ENCODE assay signal across 10 mouse cellular contexts in the genomic region with DNA sequence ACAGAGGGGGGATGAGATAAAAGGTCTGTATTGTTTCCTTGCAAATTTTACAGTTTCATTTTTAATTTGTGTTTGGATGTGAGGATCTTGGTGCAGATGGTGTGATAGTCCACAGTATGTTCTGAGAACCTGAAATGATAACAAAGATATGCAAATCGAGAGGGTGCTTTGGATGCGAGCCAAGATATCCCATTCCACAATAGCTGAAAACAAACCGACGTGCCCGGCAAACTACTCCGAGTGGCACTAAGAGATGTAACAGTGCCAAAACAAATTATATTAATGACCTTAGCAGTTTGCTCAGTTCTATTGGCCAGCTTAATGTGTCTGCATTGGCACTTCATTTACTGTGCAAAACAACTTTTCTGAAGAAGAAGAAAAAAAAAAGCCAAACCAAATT.
DNase-seq lines count a peak whose midpoint lies in the region; ATAC-seq and TF ChIP-seq lines count a peak whose summit lies in the region.
"Had no signal": no experiment of that assay in that cellular context is flagged by ENCODE, and none has a peak within 500 bp of the region (broad histone marks: within the 10 kb centered on the region; RNA-seq: fewer than 3 reads in every experiment).

No protein-coding gene starts in this region.

- H3K4me2 ChIP-seq in heart, embryonic 15.5 days: 0 out of 2 replicates have a peak overlapping the region, but pooled peaks have one; percentile 1
- no peak overlapping the region for H3K4me2 ChIP-seq in heart, embryonic 12.5 days
- no peak overlapping the region for H3K4me2 ChIP-seq in midbrain, embryonic 13.5 days (replicated peaks)

- 28% methylated on average over 6 of the region's 6 CpGs for WGBS in heart, embryonic 15.5 days
- WGBS in heart, embryonic 12.5 days: 45% methylated on average over 6 of the region's 6 CpGs
- 13% methylated on average over 6 of the region's 6 CpGs for WGBS in midbrain, embryonic 13.5 days
- WGBS in thymus, adult 2 months: 85% methylated on average over 6 of the region's 6 CpGs

- H3K27me3 ChIP-seq in heart, embryonic 15.5 days: no peaks in the 10 kb centered on the region
- H3K27me3 ChIP-seq in heart, embryonic 12.5 days (replicated peaks): no peaks in the 10 kb centered on the region
- H3K27me3 ChIP-seq in midbrain, embryonic 13.5 days: no peaks in the 10 kb centered on the region
- H3K27me3 ChIP-seq in thymus, adult 2 months (ENCODE audit: control insufficient read depth, insufficient read depth, low read length): no peaks in the 10 kb centered on the region

- no peak overlapping the region for H3K27ac ChIP-seq in heart, embryonic 15.5 days
- no peak overlapping the region for H3K27ac ChIP-seq in heart, embryonic 12.5 days (ENCODE audit: poor library complexity, severe bottlenecking)
- no peak overlapping the region for H3K27ac ChIP-seq in midbrain, embryonic 13.5 days
- H3K27ac ChIP-seq in thymus, adult 2 months (ENCODE audit: control insufficient read depth, insufficient read depth, low read length): no peak overlapping the region
- H3K27ac ChIP-seq: macrophage had no signal

- H3K4me1 ChIP-seq in heart, embryonic 15.5 days (replicated peaks): peaks cover 8% of the 10 kb centered on the region; the same call in 1 of the 2 replicates
- H3K4me1 ChIP-seq in heart, embryonic 12.5 days (replicated peaks): 0 out of 2 replicates have a peak, but pooled peaks cover 3% of the 10 kb centered on the region
- peaks cover 33% of the 10 kb centered on the region for H3K4me1 ChIP-seq in midbrain, embryonic 13.5 days (replicated peaks)
- no peaks in the 10 kb centered on the region for H3K4me1 ChIP-seq in thymus, adult 2 months (replicated peaks; ENCODE audit: control insufficient read depth, insufficient read depth, low read length)

- no peak for ATAC-seq in heart, embryonic 15.5 days (replicated peaks; ENCODE audit: insufficient number of reproducible peaks, insufficient read depth, low FRiP score, low read depth)
- no peak for ATAC-seq in heart, embryonic 12.5 days (ENCODE audit: insufficient number of reproducible peaks, low FRiP score)
- peak; percentile 43 for ATAC-seq in midbrain, embryonic 13.5 days
- ATAC-seq: inflammation-experienced regulatory T-cells, adult 6 months had no signal

- no peak overlapping the region for H3K9ac ChIP-seq in heart, embryonic 15.5 days
- no peak overlapping the region for H3K9ac ChIP-seq in heart, embryonic 12.5 days
- H3K9ac ChIP-seq in midbrain, embryonic 13.5 days (replicated peaks): no peak overlapping the region

- DNase-seq in left cerebral cortex, postnatal 4 days: peak; percentile 40
- no peak for DNase-seq in left cerebral cortex, adult 18-20 months (ENCODE audit: low spot score in 2 of 2)
- DNase-seq in brain, embryonic 18.5 days (ENCODE audit: low read depth, low spot score): peak; percentile 63
- no peak for DNase-seq in thymus, adult 2 months
- DNase-seq in cerebellum, adult 11-12 months: no peak

- intact Hi-C loops in left cerebral cortex, postnatal 4 days (cut with DNase I): no loop called here

- H3K9me3 ChIP-seq in heart, embryonic 15.5 days (replicated peaks): no peaks in the 10 kb centered on the region
- H3K9me3 ChIP-seq in heart, embryonic 12.5 days (replicated peaks): no peaks in the 10 kb centered on the region
- H3K9me3 ChIP-seq in midbrain, embryonic 13.5 days: no peaks in the 10 kb centered on the region

- TF ChIP-seq CTCF in thymus, adult 2 months (IDR thresholded peaks at IDR 0.05; ENCODE audit: borderline replicate concordance, control insufficient read depth, extremely low read depth, insufficient read depth, low read length, poor library complexity): no peak

- H3K36me3 ChIP-seq in heart, embryonic 15.5 days: no peaks in the 10 kb centered on the region
- H3K36me3 ChIP-seq in heart, embryonic 12.5 days: no peaks in the 10 kb centered on the region
- no peaks in the 10 kb centered on the region for H3K36me3 ChIP-seq in midbrain, embryonic 13.5 days
- H3K36me3 ChIP-seq in thymus, adult 2 months (ENCODE audit: control insufficient read depth, insufficient read depth, low read length): no peaks in the 10 kb centered on the region

- TF ChIP-seq POLR2A in thymus, adult 2 months (IDR thresholded peaks at IDR 0.05; ENCODE audit: control insufficient read depth, extremely low read depth, insufficient read depth, low read length, poor library complexity): no peak

- H3K4me3 ChIP-seq in heart, embryonic 15.5 days: no peak overlapping the region
- H3K4me3 ChIP-seq in heart, embryonic 12.5 days: no peak overlapping the region
- no peak overlapping the region for H3K4me3 ChIP-seq in midbrain, embryonic 13.5 days (replicated peaks)
- H3K4me3 ChIP-seq in thymus, adult 2 months (ENCODE audit: control insufficient read depth, insufficient read depth, low read length): no peak overlapping the region

Comparison
In these comparisons a context has a peak if more than half of its experiments do, and no peak if none do; other contexts are left out.
1. DNase-seq: peak in left cerebral cortex, postnatal 4 days (single experiment) and brain, embryonic 18.5 days (single experiment); none in left cerebral cortex, adult 18-20 months (0 of 2), thymus, adult 2 months (single experiment) and cerebellum, adult 11-12 months (single experiment).